Mouse (Mus musculus) embryonic facial prominence, embryonic 13.5 days (tissue): Measurements from ENCODE around the gene Ovol2. TPM values are rescaled to one million over a fixed set of nuclear protein-coding genes. Genes with fewer than 3 reads are reported as not detected.
A peak's percentile ranks its signal among the peaks of the same experiment; 100 is the strongest.
"Not testable (repeated sequence)": the region's sequence is repeated elsewhere in the genome, so short reads cannot be mapped to it uniquely, and the experiment has no call there.

Experiments
- ATAC-seq: fragments of 200-750 bp; cut with Nextera tagmentation; 2 replicates; pipeline ENCODE4 v1.8.0; 2017; ENCODE audit warnings: low read depth; ENCODE audit not compliant: insufficient number of reproducible peaks, insufficient read depth, low FRiP score, low TSS enrichment
- H3K27ac ChIP-seq: fragments of 300-500 bp; sonication (generic); 2 replicates; pipeline ENCODE4 v1.5.1; 2015; ENCODE audit warnings: moderate library complexity, mild to moderate bottlenecking, inconsistent platforms
- H3K27me3 ChIP-seq: fragments of 300-500 bp; sonication (generic); 2 replicates; pipeline ENCODE4 v1.6.1; 2015; ENCODE audit warnings: mild to moderate bottlenecking, inconsistent platforms
- H3K36me3 ChIP-seq: fragments of 300-500 bp; sonication (generic); 2 replicates; pipeline ENCODE4 v1.6.1; 2015; ENCODE audit warnings: mild to moderate bottlenecking, inconsistent platforms
- H3K4me1 ChIP-seq: fragments of 300-500 bp; sonication (generic); 2 replicates; pipeline ENCODE4 v1.6.1; 2015; ENCODE audit warnings: inconsistent platforms
- H3K4me2 ChIP-seq: fragments of 300-500 bp; sonication (generic); 2 replicates; pipeline ENCODE4 v1.6.1; 2015; ENCODE audit warnings: moderate library complexity, mild to moderate bottlenecking, inconsistent platforms
- H3K4me3 ChIP-seq: fragments of 300-500 bp; sonication (generic); 2 replicates; pipeline ENCODE4 v1.5.1; 2015; ENCODE audit warnings: mild to moderate bottlenecking, inconsistent platforms
- H3K9ac ChIP-seq: fragments of 300-500 bp; sonication (generic); 2 replicates; pipeline ENCODE4 v1.6.1; 2015; ENCODE audit warnings: mild to moderate bottlenecking, inconsistent platforms
- H3K9me3 ChIP-seq: fragments of 300-500 bp; sonication (generic); 2 replicates; pipeline ENCODE4 v1.6.1; 2016; ENCODE audit warnings: inconsistent platforms
- WGBS: fragments of 180-500 bp; shearing (Covaris S2); methylation state at CpG from one replicate; pipeline ENCODE4 v1.1.7; 2015; ENCODE audit warnings: mixed read lengths; 5-methylcytosine and 5-hydroxymethylcytosine counted together
- polyA plus RNA-seq: library from polyadenylated mRNA; unstranded; fragments of >200 nt; fragmentation: Nextera tagmentation; extraction: Ambion mirVana; gene quantifications from 2 replicates; pipeline ENCODE4 v1.2.1, GENCODE M21; 2015

The Ovol2 gene
- polyA plus RNA-seq, 1 experiment from 2014 or later: 3.2 TPM

GRCm38 (mm10) chr2:144343158-144343557 lies 11.2 kb upstream of the Ovol2 start:
- Histone ChIP-seq H3K36me3 (no peaks in the 10 kb centered on the region), H3K4me1 (no peaks in the 10 kb centered on the region), H3K4me3 (no peak overlapping the region), H3K27me3 (no peaks in the 10 kb centered on the region), H3K4me2 (no peak overlapping the region), H3K9ac (no peak overlapping the region), H3K9me3 (no peaks in the 10 kb centered on the region), H3K27ac (no peak overlapping the region)
- no peak for ATAC-seq
- WGBS: 73% methylated on average over 4 of the region's 4 CpGs

DNA sequence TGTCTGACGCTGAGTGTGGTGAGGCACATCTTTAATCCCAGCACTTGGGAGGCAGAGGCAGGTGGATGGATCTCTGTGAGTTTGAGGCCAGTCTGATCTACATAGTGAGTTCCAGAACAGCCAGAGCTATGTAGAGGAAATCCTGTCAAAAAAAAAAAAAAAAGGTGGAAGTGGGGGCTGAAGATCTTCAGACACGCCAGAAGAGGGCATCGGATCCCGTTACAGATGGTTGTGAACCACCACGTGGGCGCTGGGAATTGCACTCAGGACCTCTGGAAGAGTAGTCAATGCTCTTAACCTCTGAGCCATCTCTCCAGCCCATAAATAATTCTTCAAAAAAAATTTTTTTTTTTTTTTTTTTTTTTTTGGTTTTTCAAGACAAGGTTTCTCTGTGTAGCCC lies 6.2 kb upstream of the Ovol2 start:
- not testable (repeated sequence) for ATAC-seq, H3K4me3 ChIP-seq, H3K27ac ChIP-seq, H3K36me3 ChIP-seq, H3K9ac ChIP-seq, H3K4me2 ChIP-seq, H3K9me3 ChIP-seq, H3K4me1 ChIP-seq
- H3K27me3 ChIP-seq: peaks cover 26% of the 10 kb centered on the region
- WGBS: 77% methylated on average over 6 of the region's 6 CpGs

- 77% methylated on average over 8 of the region's 8 CpGs for WGBS
- ATAC-seq: no peak
- peaks cover 31% of the 10 kb centered on the region for H3K27me3 ChIP-seq
- H3K9me3 ChIP-seq: no peaks in the 10 kb centered on the region
- H3K4me3 ChIP-seq: no peak overlapping the region
- H3K4me1 ChIP-seq: peaks cover 8% of the 10 kb centered on the region
- no peaks in the 10 kb centered on the region for H3K36me3 ChIP-seq
- no peak overlapping the region for H3K9ac ChIP-seq
- H3K4me2 ChIP-seq: no peak overlapping the region
- no peak overlapping the region for H3K27ac ChIP-seq
Observed at GRCm38 (mm10) chr2:144337701-144338100, 5.8 kb upstream of the Ovol2 start.

DNA sequence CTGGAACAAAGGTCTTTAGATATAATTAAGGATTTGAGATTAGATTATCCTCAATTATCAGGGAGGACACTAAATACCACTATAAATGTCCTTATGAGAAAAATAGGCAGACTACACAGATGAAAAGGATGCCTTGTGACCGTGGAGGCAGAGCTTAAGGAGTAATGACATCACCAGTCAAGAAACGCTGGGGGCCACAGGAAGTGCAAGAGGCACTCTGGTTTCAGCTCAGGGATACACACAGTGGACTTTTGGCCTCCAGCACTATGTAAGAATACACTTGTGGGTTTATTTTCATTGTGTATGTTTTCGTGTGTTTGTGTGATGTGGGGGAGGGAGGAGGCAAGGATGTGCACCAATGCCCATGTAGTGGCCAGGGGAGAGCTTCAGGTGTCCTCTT lies 5.3 kb upstream of the Ovol2 start:
- Histone ChIP-seq H3K4me1 (peaks cover 12% of the 10 kb centered on the region), H3K9ac (no peak overlapping the region), H3K27ac (no peak overlapping the region), H3K4me3 (no peak overlapping the region), H3K36me3 (no peaks in the 10 kb centered on the region), H3K27me3 (peaks cover 35% of the 10 kb centered on the region), H3K9me3 (no peaks in the 10 kb centered on the region), H3K4me2 (no peak overlapping the region)
- 49% methylated on average over 3 of the region's 3 CpGs for WGBS
- no peak for ATAC-seq

- H3K4me2 ChIP-seq: peak overlapping the region; percentile 98
- no peak for ATAC-seq
Observed at GRCm38 (mm10) chr2:144333138-144333842, 1.3 kb upstream of the Ovol2 start.

GRCm38 (mm10) chr2:144332486-144332885 lies 540 bp upstream of the Ovol2 start:
- H3K36me3 ChIP-seq: no peaks in the 10 kb centered on the region
- 4% methylated on average over 9 of the region's 9 CpGs for WGBS
- ATAC-seq: no peak
- H3K9ac ChIP-seq: peak overlapping the region; percentile 27; the same call in 1 of the 2 replicates
- peak overlapping the region; percentile 60 for H3K4me3 ChIP-seq
- H3K9me3 ChIP-seq: no peaks in the 10 kb centered on the region
- H3K4me2 ChIP-seq: peak overlapping the region; percentile 98
- H3K27me3 ChIP-seq: peaks cover 83% of the 10 kb centered on the region
- peaks cover 41% of the 10 kb centered on the region for H3K4me1 ChIP-seq
- H3K27ac ChIP-seq: no peak overlapping the region

More at GRCm38 (mm10) chr2:144333138-144333842, 1.3 kb upstream of the Ovol2 start:
- no peak overlapping the region; the same call in 1 of the 2 replicates for H3K27ac ChIP-seq
- H3K9ac ChIP-seq: peak overlapping the region; percentile 27; the same call in 1 of the 2 replicates
- peaks cover 41% of the 10 kb centered on the region for H3K4me1 ChIP-seq
- peak overlapping the region; percentile 60 for H3K4me3 ChIP-seq
- peaks cover 75% of the 10 kb centered on the region for H3K27me3 ChIP-seq
- WGBS: 5% methylated on average over 28 of the region's 28 CpGs
- H3K36me3 ChIP-seq: no peaks in the 10 kb centered on the region
- H3K9me3 ChIP-seq: no peaks in the 10 kb centered on the region

DNA sequence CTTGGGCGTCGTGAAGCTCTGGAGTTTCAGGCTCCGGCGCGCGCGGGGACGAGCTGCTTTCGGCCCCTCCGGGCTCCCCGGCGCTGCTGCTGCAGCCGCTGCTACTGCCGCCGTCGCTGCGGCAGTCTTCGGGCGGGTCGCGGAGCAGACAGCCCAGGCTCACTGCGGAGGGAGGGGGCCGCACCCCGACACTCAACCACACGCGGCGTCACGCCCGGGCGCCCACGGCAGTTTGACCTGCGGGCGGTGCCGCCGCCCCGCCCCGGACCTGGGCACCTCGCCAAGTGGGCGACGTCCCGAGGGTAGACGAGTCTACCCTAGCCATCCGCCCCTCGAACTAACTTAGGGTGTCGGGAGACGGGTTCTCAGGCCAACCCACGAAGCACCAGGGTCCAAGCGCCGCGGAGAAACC lies 980 bp downstream of the Ovol2 start:
- Histone ChIP-seq H3K4me3 (peak overlapping the region; percentile 60), H3K36me3 (no peaks in the 10 kb centered on the region), H3K9ac (peak overlapping the region; percentile 70), H3K4me2 (peak overlapping the region; percentile 98), H3K27ac (no peak overlapping the region), H3K27me3 (peaks cover 86% of the 10 kb centered on the region), H3K9me3 (no peaks in the 10 kb centered on the region), H3K4me1 (peaks cover 41% of the 10 kb centered on the region)
- WGBS: under 1% methylated on average over 45 of the region's 50 CpGs
- peak; percentile 18; the same call in 1 of the 2 replicates for ATAC-seq

GRCm38 (mm10) chr2:144330352-144330959 lies 1.5 kb downstream of the Ovol2 start:
- H3K36me3 ChIP-seq: no peaks in the 10 kb centered on the region
- no peak overlapping the region for H3K27ac ChIP-seq
- peaks cover 83% of the 10 kb centered on the region for H3K27me3 ChIP-seq
- H3K9me3 ChIP-seq: no peaks in the 10 kb centered on the region
- under 1% methylated on average over 41 of the region's 41 CpGs for WGBS
- no peak for ATAC-seq
- peak overlapping the region; percentile 60 for H3K4me3 ChIP-seq
- peaks cover 41% of the 10 kb centered on the region for H3K4me1 ChIP-seq
- peak overlapping the region; percentile 70 for H3K9ac ChIP-seq
- peak overlapping the region; percentile 98 for H3K4me2 ChIP-seq

DNA sequence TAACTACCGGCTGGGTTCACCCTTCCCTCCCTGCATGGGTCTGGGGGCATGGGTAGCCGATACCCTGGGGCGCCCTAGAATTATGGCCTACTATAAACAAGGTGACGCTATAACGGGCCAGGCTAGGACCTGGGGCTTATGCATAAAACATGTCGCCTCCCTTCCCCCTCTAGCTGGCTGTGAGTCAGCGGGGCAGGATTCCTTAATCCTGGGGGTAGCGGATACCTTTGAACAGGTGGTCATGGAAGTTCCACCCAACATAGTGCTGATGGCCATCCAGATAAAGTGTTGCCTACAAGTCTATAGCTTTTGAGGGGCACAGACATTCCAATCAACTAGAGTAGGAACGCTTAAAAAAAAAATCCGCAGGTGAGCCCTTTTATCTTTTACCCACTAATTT lies 2.0 kb downstream of the Ovol2 start:
- no peaks in the 10 kb centered on the region for H3K36me3 ChIP-seq
- H3K4me1 ChIP-seq: peaks cover 41% of the 10 kb centered on the region
- 4% methylated on average over 10 of the region's 10 CpGs for WGBS
- H3K4me2 ChIP-seq: peak overlapping the region; percentile 98
- H3K27me3 ChIP-seq: peaks cover 78% of the 10 kb centered on the region
- H3K27ac ChIP-seq: no peak overlapping the region
- no peak overlapping the region for H3K9ac ChIP-seq
- no peaks in the 10 kb centered on the region for H3K9me3 ChIP-seq
- peak overlapping the region; percentile 60 for H3K4me3 ChIP-seq
- ATAC-seq: no peak

DNA sequence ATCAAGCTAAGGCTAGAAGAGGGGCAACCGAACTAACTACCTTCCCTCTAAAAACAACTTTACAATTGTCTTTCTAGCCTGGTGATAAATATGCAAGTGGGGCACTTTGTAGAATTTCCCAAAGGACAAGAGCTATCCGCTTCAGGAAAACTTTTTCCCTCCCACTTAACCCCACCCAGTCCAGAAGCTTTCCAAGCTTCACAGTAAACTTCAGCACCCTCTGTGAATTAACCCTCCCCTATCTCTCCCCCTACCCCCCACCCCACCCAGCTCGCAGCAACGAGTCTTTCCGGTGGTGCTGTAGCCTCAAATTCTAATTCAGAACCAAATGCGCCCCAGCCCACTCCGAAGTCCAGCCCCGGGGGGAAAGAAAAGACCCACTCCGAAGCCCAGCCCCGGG lies 2.5 kb downstream of the Ovol2 start:
- Histone ChIP-seq H3K27ac (no peak overlapping the region), H3K4me1 (peaks cover 41% of the 10 kb centered on the region), H3K36me3 (no peaks in the 10 kb centered on the region), H3K4me2 (peak overlapping the region; percentile 98), H3K4me3 (peak overlapping the region; percentile 60), H3K9ac (no peak overlapping the region), H3K27me3 (peaks cover 73% of the 10 kb centered on the region), H3K9me3 (no peaks in the 10 kb centered on the region)
- WGBS: 4% methylated on average over 10 of the region's 10 CpGs
- ATAC-seq: no peak

DNA sequence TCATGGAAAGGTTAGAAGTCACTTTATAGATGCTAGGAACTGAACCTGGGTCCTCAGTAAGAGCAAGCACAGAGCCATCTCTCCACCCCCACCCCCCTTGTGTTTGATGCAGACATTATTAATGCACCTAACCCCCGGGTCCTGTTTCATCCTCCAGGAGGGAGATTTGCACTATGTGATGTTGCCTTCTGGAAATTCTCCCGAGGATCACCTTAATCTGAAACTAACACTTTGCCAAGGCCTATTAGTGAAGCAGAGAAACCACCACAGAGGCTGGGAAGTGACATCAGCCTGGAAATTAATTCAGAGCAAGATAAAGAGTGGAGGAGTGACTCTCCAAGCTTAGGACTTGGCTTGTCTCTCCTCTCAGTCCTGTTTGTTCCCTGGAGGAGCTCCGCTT lies 7.7 kb downstream of the Ovol2 start:
- Histone ChIP-seq H3K36me3 (no peaks in the 10 kb centered on the region), H3K27me3 (peaks cover 21% of the 10 kb centered on the region), H3K4me1 (0 out of 2 replicates have a peak, but pooled peaks cover 3% of the 10 kb centered on the region), H3K9me3 (no peaks in the 10 kb centered on the region), H3K27ac (no peak overlapping the region), H3K4me2 (no peak overlapping the region), H3K9ac (no peak overlapping the region), H3K4me3 (no peak overlapping the region)
- 68% methylated on average over 3 of the region's 3 CpGs for WGBS
- ATAC-seq: no peak

GRCm38 (mm10) chr2:144311372-144311771 lies 20.6 kb downstream of the Ovol2 start:
- no peaks in the 10 kb centered on the region for H3K27me3 ChIP-seq
- no peak overlapping the region for H3K4me3 ChIP-seq
- ATAC-seq: no peak
- H3K4me2 ChIP-seq: no peak overlapping the region
- 92% methylated on average over 2 of the region's 2 CpGs for WGBS
- no peaks in the 10 kb centered on the region for H3K36me3 ChIP-seq
- no peaks in the 10 kb centered on the region for H3K9me3 ChIP-seq
- 0 out of 2 replicates have a peak, but pooled peaks cover 6% of the 10 kb centered on the region for H3K4me1 ChIP-seq
- H3K9ac ChIP-seq: no peak overlapping the region
- no peak overlapping the region for H3K27ac ChIP-seq
